Mouse (Mus musculus): ENCODE results near the gene Rack1.

Rack1 gene

DNA sequence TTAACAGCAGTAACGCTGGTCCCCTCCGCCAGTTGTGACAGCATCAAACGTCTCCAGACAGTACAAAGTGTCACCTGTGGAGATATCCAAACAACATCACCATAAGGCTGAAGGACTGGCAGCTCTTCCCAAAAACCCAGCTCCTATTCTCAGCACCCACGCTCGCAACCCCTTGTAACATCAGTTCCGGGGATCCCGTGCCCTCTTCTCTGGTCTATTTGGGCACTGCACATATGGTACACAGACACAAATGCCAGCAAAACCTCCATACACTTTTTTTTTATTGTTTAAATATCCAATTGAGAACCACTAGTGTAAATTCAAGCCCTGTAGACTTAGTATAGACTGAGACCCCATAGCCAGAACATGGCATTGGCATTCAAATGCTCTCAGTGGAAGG is 4.9 kb upstream of the Rack1 start:
- no peak for DNase-seq (ENCODE audit: low spot score)

DNA sequence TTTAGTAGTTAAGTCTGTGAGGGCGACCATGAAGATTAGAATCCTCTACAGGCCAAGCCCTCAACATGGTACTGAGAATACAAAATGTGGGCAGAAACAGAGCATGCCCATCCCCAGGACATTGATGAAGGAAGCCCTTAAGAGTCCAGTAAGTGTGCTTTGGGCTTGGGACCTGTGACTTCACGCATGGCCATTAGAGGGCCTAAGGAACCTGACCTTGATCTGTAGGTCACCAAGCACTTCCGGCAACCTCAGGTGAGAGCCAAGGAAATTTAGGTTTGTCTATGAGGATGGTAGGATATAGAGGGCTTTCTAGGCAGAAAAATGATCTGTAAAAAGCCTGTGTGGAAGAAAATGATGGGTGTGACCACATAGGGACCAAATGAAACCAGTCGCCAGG is 3.8 kb upstream of the Rack1 start:
- DNase-seq (ENCODE audit: low spot score) = no peak

DNA sequence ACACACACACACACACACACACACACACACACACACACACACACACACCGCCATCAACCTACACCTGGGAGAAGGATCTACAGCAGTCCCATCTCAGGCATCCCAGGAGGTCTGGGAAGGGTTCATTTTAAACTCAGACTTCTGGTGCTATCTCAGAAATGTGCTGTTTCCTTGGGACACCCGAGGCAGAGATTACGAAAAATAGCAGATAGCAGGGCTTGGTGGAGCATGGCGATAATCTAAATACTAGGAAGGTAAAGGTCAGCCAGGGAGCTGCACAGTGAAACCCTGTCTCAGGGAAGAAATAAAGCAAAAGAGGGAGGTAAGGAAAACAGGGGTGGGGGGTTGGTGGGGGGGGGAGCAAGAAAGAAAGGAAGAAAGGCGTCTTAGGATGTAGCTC is 2.8 kb upstream of the Rack1 start:
- no peak for DNase-seq (ENCODE audit: low spot score)

DNA sequence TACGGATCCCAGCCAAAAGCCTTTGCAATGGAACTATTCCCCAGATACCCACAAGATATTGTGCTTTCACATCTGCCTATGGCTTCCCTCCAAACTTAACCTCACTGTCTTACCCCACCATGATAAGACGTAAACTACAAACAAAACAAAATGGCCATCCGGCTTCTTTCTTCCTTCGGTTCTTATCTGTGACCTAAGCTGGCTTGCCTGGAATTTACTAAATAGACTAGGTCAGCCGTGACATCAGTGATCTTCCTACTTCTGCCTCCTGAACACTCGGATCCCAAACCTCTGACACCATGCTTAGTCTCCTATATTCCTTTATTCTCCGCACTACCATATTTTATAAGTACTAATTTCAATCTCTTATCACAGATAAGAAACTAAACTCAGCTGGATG is 1.8 kb upstream of the Rack1 start:
- DNase-seq (ENCODE audit: low spot score) = no peak

DNA sequence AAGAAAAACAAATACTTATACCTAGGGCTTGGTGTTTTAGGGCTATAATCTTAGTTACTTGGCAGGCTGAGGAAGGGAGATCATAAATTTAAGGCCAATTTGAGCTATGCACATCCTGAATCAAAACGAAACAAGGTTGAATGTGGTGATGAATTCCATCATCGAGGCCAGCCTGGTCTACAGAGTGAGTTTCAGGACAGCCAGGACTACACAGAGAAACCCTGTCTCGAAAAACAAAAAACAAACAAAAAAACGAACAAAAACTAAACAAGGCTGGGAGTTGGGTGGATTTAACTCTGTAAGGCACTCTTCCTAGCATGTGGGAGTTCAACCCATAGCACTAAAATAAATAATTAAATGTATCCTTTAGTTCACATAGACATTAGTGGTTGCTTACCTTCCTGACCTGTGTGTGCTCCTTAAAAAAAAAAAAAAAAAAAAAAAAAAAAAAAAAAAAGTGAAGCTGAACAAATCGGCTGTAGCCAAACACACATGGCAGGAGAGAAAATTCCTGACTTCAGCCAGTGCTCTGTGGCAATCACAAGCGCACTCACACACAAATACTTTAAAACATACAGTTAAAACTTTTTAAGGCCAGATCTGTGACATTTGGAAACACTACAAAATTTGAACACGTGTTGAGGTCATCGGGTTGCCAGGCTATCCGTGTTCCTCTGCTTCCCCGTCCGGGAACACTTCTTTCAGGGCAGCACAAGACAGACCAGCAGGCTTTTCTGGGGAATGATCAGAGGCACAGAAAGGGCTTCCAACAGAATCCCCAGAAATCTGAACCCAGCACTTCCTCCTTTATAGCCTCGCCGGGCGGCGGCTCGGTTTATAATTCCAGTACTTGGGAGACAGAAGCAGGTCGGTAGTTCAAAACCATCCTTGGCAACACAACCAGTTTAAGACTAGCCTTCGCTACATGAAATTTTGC is 880 bp upstream of the Rack1 start:
- DNase-seq (ENCODE audit: low spot score) = peak; percentile 70

DNA sequence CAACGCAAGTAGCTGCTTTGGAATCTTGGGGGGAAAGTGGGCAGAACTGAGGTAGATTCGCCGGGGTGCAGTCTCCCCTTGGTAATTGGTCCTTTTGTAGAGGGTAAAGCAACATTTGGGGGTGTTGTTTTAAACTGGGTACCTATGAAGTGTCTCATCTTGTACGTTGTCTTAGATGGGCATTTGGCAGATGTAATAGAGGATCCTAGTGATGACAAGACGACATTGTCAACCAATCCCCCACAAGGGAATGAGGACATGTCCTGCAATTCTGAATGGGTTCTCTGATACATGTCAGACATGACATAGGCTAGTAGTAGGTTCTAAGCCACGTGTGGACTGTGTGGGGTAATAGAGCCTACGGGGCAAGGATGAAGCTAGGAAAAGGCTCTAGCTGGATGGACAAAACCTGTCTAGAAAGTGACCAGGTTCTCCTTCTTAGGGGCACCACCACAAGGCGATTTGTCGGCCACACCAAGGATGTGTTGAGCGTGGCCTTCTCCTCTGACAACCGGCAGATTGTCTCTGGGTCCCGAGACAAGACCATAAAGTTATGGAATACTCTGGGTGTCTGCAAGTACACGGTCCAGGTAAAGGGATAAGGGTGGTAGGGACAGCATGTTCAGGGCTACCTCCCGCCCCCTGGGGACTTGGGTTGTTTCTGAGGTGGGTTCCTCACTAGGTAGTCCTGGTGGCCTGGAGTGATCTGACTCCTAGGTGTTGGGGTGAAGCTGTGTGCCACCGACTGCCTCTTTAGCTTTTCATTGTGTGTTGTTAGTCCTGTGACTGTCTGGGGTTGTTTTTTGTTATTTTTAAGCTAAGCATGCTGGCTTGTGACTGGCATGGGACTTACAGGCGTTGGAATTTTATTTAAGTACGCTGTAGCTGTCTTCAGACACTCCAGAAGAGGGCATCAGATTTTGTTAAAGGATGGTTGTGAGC is 2.0 kb downstream of the Rack1 start:
- DNase-seq (ENCODE audit: low spot score) = no peak

DNA sequence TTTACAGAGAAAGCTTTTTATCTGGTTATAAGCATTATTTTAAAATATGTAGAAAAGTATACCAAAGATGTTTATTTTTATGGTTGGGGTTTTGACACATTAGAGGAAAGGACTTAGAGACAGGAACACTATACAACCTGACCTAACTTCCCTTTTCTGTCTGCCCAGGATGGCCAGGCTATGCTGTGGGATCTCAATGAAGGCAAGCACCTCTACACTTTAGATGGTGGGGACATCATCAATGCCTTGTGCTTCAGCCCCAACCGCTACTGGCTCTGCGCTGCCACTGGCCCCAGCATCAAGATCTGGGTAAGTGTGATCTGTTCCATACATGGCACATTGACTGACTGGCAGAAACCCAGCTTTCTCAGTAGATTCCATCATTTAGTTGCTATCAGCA is 3.9 kb downstream of the Rack1 start:
- DNase-seq (ENCODE audit: low spot score) = no peak

DNA sequence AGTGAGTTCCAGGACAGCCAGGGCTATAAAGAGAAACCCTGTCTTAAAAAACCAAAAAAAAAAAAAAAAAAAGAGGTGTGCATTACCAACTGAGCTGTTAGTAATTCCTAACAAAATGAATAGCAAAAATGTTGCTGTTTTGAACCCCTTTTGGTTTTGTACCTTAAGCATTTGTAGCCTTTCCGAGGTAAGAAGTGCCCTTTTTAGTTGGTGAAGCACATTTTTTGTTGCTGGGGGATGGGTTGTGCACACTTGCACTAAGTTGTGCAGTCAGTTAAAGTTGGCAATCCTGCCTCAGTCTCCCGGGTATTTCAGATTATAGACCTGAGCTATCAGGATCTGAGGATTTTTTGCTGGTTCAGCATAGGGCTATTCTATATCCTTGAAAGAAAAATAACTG is 4.8 kb downstream of the Rack1 start:
- DNase-seq (ENCODE audit: low spot score) = no peak

DNA sequence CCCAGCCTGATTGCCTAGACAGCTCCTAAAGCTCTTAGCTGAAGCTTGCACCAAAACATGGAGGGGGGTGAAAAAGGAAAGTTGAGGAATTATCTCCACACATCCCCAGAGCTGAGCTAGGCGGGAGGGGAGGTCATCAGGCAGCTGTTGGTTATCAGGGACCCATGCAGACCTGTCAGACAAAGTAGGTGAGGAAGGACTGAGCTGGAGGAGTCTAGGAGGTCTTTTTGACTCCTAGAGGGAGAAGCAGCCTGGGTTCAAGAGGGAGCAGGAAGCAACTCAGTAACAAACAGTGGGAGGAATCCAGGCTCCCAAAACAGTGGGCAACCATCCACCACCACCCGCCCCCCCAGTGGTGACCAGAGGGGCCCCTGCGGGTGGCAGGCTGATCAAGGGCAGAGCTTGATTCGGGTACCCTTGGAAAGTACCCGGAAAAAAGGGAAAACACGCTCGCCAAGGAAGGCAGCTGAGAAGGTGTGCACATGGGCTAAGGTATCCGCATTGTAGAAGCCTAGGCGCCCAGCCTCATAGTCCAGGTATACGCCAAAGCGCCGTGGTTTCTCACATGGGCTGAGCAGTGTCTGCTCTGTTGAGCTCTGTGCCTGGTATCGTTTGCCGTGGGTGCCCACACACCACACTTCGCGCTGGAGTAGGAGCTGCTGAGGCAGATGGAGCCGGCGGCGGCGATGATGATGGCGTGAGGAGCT is 6.9 kb downstream of the Rack1 start:
- no peak for DNase-seq (ENCODE audit: low spot score)

DNA sequence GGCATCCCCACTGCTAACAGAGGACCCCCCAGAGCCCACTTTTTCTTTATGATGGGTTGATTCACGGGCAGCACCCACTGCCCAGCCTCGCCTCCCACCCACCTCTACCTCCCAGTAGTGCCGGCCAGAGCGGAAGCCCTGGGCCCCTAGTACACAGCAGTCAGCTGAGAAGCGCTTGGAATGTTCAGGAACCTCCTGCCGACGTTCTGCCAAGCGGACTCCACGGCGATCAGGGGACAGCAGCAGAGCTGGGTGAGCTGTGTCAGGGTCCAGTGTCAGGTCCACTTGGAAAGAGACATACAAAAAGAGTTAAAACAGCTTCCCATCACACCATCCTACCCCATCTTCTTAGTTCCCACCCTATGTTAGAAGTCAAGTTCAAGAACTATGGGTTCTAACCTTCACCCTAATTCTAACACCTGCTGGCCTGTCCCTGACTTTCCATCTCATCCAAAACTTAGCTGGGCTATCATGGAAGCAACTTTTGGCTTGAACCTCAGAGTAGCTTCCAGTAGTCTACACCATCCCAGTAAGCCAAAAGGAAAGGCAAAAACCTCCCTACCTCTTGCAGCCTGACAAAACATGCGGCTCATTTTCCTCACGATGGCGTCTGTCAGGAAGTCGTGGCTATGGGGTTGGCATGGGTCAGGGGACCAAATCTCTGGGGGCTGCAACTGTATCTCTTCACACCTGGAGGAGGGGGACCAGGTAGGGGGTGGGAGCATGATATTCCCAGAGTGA is 7.6 kb downstream of the Rack1 start:
- no peak for DNase-seq (ENCODE audit: low spot score)

DNA sequence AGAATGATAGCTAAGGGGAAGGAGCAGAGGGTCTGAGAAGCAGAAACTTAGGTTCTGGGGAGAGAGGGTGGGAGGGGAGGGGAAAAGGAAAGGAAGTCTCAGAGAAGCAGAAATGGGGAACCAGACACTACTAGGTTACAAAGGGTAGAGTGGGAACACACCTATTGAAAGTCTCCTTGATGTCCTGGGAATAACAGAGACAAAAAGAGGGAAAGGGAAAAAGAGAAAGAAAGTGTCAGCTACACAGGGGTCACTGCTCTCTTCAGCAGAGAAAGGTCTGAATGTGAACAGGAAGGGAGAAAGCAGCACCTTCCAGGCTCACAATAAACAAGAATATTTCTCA is 8.1 kb downstream of the Rack1 start:
- no peak for DNase-seq (ENCODE audit: low spot score)

DNA sequence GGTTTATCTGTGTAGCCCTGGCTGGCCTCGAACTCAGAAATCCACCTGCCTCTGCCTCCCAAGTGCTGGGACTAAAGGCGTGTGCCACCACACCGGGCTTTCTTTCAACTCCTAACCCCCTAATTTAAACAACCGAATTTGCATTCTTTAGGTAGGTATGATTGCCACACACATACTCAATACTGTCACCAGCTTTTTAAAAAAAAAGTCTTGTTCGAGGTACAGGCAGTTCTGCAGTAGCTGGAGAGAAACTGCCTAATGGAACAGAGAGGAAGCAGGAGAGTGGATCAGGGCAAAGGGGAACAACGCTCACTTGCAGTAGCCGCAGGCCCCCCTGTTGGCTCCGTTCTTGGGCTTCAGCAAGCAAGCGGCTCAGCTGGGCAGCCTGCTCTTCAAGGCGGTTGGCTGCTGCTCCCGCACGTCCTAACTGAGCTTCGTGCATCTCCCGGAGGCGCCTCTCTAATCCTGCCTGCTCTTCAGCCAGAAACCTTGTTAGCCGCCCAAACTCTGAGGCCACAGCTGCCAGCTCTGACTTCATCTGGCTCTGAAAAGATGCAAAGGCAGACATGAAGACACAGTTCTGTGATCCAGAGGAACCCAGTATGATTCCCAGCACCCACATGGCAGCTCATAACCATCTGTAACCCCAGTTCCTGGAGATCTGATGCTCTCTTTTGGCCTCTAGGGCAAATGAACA is 8.8 kb downstream of the Rack1 start:
- no peak for DNase-seq (ENCODE audit: low spot score)

DNA sequence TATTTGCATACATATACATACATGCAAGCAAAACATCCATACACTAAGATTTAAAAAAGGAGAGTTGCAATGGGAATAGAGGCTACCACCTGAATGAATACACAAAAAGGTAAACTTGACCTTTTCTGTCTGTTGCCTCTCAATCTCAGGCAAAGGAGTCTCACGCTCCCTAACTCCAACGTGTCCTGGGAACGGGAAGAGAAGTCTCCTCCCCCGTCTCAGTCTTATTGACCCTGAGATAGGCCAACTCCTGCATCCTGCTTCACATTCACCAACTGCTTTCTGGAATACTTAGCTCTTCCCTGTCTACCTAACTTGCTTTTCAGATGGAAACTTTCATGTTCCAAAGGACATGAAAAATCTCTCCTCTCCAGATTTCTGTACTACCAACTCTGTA is 9.3 kb downstream of the Rack1 start:
- DNase-seq (ENCODE audit: low spot score) = no peak

DNA sequence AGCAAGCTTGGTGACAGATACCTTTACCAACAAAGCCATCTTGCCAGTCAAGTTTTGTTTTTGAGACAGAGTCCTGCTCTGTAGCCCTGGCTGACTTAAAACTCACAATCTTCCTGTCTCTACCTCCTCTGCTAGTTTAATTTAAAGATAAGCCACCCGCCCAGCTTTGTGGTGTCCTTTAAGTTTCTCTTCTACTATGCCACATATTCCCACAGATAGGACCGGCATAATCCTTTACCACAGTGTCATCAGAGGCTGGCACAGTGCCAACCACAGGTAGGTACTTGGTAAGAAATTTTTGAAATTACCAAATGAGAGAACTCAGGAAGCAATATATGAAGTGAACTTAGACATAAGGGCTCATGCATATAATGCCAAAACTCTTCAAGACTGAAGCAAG is 10.0 kb downstream of the Rack1 start:
- no peak for DNase-seq (ENCODE audit: low spot score)

DNA sequence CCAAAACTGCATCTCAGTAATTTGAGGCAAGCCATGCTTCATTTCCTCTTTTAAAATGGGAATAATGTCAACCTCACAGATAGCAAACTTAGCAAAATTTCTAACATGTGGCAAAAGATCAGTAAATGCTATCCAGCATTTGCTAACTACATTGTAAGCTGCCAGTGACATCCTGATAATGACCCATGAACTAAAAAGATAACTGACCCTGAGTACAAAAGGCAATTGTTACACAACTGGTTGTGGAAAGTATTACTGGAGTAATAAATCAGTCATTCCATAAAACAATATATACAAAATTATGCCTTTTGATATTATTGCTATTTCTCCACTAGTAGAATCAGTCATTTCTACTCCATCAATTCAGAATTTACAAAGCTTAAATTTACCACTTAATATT is 13.7 kb downstream of the Rack1 start:
- no peak for DNase-seq (ENCODE audit: low spot score)

DNA sequence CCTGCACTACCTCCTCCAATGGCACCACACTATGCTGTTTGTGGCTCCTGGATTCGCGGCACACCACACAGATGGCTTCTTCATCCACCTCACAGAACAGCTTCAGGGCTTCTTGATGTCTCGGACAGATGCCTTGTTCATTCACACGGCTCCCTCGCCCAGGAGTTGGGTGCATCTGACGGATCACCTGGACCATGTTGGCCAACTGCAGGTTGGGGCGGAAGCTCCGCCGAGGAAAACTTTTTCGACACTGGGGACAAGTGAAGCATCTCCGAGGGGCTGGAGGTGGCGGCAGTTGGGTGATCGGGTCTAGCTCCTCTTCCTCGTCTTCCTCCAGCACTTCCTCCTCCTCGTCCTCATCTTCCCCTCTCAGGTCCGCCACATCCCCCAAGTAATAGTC is 15.7 kb downstream of the Rack1 start:
- DNase-seq (ENCODE audit: low spot score) = no peak

DNA sequence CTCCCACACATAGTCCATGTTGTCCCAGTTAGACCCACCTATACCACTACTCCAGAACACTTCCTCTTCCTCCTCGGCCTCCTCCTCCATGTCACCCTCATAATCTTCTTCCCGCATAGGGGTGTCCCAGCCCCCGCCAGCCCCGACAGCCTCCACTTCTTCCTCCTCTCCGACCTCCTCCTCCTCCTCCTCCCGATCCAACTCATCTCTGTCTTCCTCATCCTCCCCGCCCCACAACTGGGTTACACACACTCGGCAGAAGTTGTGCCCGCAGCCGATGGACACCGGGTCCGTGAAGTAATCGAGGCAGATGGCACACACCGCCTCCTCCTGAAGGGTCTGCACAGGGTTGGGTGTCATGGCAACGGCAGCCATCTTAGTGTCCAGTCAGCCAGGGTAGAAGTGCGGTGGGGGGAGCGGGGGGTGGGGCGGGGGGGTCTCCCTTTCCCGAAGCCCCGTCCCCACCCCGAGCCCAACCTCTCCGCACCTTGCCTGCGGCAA is 16.2 kb downstream of the Rack1 start:
- DNase-seq (ENCODE audit: low spot score) = peak; percentile 83

DNA sequence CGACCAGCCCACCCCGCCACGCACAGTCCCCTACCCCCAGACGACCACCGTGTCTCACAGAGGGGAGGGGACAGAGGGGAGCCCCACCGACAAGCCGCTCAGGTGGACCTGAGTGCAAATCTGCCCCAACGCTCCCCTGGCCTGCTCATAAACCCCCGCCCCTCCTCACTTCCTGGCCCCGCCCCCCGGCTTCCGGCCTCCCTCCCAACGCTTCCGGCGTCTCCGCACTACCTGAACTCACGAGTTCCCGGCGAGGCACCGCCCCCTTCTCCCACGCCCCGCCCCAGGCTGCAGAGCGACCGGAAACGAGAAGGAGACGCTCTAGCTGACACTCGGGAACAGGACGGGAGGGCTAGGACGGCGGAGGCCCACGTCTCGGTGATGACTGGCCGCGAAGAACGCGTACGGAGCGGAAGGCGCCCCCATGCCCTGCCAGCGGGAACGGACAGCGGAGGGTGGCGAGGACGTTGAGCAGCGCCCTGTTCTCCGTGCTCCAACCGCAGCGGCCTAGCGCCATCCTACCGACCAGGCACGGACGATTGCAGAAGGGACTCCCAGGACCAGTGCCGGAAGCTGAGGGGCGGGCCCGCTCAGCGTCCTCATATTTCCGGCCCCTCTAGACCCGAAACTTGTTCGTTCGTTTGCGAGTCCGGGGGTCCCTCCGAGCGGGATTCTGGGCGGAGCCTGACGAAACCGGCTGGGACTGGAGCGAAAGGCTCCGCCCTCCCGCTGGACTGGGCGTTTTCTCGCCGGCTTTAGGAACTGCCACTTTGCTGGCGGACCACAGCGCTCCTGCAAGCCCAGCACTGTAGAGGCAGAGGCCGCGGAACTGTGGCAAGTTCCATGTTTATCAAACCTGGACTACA is 16.9 kb downstream of the Rack1 start, which contains the start of gene Trim41:
TSS of gene Trim41 (minus strand) at position 554 of the 866 bp plus-strand sequence.
- DNase-seq (ENCODE audit: low spot score) = peak; percentile 100

DNA sequence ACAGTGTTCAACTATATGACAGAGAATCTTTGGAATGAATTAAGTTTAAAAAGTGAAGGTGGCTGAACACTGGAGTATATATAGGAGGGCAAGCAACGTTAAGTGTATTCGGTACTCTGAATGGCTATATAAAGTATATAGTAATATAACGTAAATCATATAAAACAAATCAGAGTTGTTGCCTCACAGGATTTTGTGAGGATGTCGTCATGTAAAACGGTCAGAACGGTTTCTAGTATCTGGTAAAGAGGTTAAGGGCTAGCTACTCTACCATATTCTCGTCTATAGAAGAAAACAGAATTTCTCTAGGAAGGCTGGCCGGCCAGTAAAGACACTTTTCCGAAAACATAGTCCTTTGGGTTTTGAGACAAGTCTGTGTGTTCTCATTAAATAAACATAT is 17.7 kb downstream of the Rack1 start:
- DNase-seq (ENCODE audit: low spot score) = peak; percentile 53

DNA sequence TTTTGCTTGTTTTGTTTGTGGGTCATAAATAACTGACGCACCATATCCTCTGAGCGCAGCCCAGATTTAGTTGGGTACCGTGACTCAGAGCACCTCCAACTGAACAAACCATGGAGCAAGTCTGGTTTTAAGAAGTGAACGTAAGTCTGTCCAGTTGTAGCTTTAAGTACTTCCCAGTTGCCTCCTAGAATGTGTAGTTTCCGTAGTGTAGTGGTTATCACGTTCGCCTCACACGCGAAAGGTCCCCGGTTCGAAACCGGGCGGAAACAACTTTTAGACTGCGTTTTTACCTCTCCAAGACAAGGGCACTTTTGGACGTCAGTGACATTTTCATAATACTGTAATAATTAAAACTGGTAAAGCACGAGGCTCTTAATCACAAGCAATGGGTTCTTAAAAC is 18.2 kb downstream of the Rack1 start:
- DNase-seq (ENCODE audit: low spot score) = peak; percentile 98

Data from MN1 (cell line).